Mouse (Mus musculus) neural tube, embryonic 11.5 days (tissue): ENCODE data around the gene Cbx4. TPM values are rescaled to one million over a fixed set of nuclear protein-coding genes. Genes with fewer than 3 reads are reported as not detected.
A peak's percentile ranks its signal among the peaks of the same experiment; 100 is the strongest.

Experiments used
- ATAC-seq: fragments of 200-750 bp; cut with Nextera tagmentation; 2 replicates; pipeline ENCODE4 v1.8.0; 2017; ENCODE audit warnings: moderate number of reproducible peaks, mild to moderate bottlenecking, moderate TSS enrichment, moderate library complexity; ENCODE audit not compliant: insufficient read depth, low FRiP score, low TSS enrichment
- DNase-seq: peaks from one replicate; pipeline ENCODE4 v3.0.0-alpha.2; 2015; ENCODE audit warnings: low spot score
- H3K27ac ChIP-seq: fragments of 300-500 bp; sonication (generic); 2 replicates; pipeline ENCODE4 v1.5.1; 2014; ENCODE audit warnings: low read depth, mild to moderate bottlenecking, low read length
- H3K27me3 ChIP-seq: fragments of 300-500 bp; sonication (generic); 2 replicates; pipeline ENCODE4 v1.6.1; 2014; ENCODE audit warnings: mild to moderate bottlenecking, low read length, mixed read lengths; ENCODE audit not compliant: control insufficient read depth, insufficient read depth
- H3K36me3 ChIP-seq: fragments of 300-500 bp; sonication (generic); 2 replicates; pipeline ENCODE4 v1.6.1; 2014; ENCODE audit warnings: mild to moderate bottlenecking, low read length, moderate library complexity, mixed read lengths; ENCODE audit not compliant: control insufficient read depth, insufficient read depth
- H3K4me1 ChIP-seq: fragments of 300-500 bp; sonication (generic); 2 replicates; pipeline ENCODE4 v1.6.1; 2014; ENCODE audit warnings: low read length, mixed read lengths; ENCODE audit not compliant: control insufficient read depth, insufficient read depth
- H3K4me2 ChIP-seq: fragments of 300-500 bp; sonication (generic); 2 replicates; pipeline ENCODE4 v1.6.1; 2014; ENCODE audit warnings: low read depth, mild to moderate bottlenecking, moderate library complexity
- H3K4me3 ChIP-seq: fragments of 300-500 bp; sonication (generic); 2 replicates; pipeline ENCODE4 v1.5.1; 2014; ENCODE audit warnings: low read depth, low read length
- H3K9ac ChIP-seq: fragments of 300-500 bp; sonication (generic); 2 replicates; pipeline ENCODE4 v1.6.1; 2014; ENCODE audit warnings: mild to moderate bottlenecking, low read length
- H3K9me3 ChIP-seq: fragments of 300-500 bp; sonication (generic); 2 replicates; pipeline ENCODE4 v1.6.1; 2016; ENCODE audit warnings: low read length; ENCODE audit not compliant: control insufficient read depth
- WGBS: fragments of 180-500 bp; shearing (Covaris S2); extraction: QIAGEN DNeasy Blood & Tissue Kit; methylation state at CpG from one replicate; pipeline ENCODE4 v1.1.7; 2014; 5-methylcytosine and 5-hydroxymethylcytosine counted together
- polyA plus RNA-seq: library from polyadenylated mRNA; unstranded; fragments of >200 nt; fragmentation: Nextera tagmentation; extraction: Ambion mirVana; gene quantifications from 2 replicates; pipeline ENCODE4 v1.2.1, GENCODE M21; 2014

Cbx4 gene
- polyA plus RNA-seq, 1 experiment from 2014 or later, result 6.1 TPM

- H3K4me3 ChIP-seq, result no peak overlapping the region
- H3K36me3 ChIP-seq, result no peaks in the 10 kb centered on the region
- no peaks in the 10 kb centered on the region for H3K9me3 ChIP-seq
- WGBS, result 5% methylated on average over 15 of the region's 15 CpGs
- H3K4me1 ChIP-seq, result peaks cover 34% of the 10 kb centered on the region
- H3K4me2 ChIP-seq, result no peak overlapping the region
- no peak overlapping the region for H3K27ac ChIP-seq
- no peak overlapping the region for H3K9ac ChIP-seq
- peaks cover 85% of the 10 kb centered on the region for H3K27me3 ChIP-seq
- ATAC-seq (no peak), DNase-seq (peak; percentile 63)
Observed at GRCm38 (mm10) chr11:119051927-119052660, 33.9 kb downstream of the Cbx4 start.

- DNase-seq (no peak), ATAC-seq (no peak)
- H3K4me1 ChIP-seq, result peaks cover 39% of the 10 kb centered on the region
- no peak overlapping the region for H3K27ac ChIP-seq
- no peak overlapping the region for H3K4me2 ChIP-seq
- H3K36me3 ChIP-seq, result no peaks in the 10 kb centered on the region
- peaks cover 91% of the 10 kb centered on the region for H3K27me3 ChIP-seq
- H3K9me3 ChIP-seq, result no peaks in the 10 kb centered on the region
- H3K9ac ChIP-seq, result no peak overlapping the region
- no peak overlapping the region for H3K4me3 ChIP-seq
Observed at GRCm38 (mm10) chr11:119051426-119051825, 34.6 kb downstream of the Cbx4 start.

DNA sequence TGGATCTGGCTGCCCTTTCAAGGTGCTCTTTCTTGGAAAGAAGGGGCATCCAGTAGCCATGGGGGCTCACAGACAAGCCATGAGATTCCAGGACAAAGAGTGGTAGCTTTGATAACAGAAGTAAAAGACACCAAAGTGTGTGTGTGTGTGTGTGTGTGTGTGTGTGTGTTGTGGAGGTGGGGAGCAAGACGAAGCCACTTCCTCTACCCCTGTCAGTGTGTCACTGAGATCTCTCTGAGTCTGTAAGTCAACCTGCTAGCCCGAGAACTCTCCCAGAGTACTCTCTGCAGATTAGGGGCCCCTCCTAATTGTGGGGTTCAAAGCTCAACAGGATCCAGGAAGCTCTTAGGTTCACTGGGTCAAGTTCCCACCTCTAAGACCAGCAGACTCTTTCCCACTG, 35.7 kb downstream of the Cbx4 start:
- peaks cover 92% of the 10 kb centered on the region for H3K27me3 ChIP-seq
- WGBS, result 0% methylated on average over 2 of the region's 2 CpGs
- no peak overlapping the region for H3K4me2 ChIP-seq
- no peaks in the 10 kb centered on the region for H3K9me3 ChIP-seq
- H3K36me3 ChIP-seq, result no peaks in the 10 kb centered on the region
- peaks cover 39% of the 10 kb centered on the region for H3K4me1 ChIP-seq
- no peak for ATAC-seq
- H3K27ac ChIP-seq, result no peak overlapping the region
- H3K9ac ChIP-seq, result no peak overlapping the region
- H3K4me3 ChIP-seq, result no peak overlapping the region
- DNase-seq, result no peak

GRCm38 (mm10) chr11:119048133-119048510, 37.9 kb downstream of the Cbx4 start:
- Histone ChIP-seq H3K4me1 (peaks cover 29% of the 10 kb centered on the region), H3K27ac (no peak overlapping the region), H3K36me3 (no peaks in the 10 kb centered on the region), H3K27me3 (peaks cover 97% of the 10 kb centered on the region), H3K9me3 (no peaks in the 10 kb centered on the region), H3K9ac (no peak overlapping the region; the same call in 1 of the 2 replicates), H3K4me3 (no peak overlapping the region), H3K4me2 (no peak overlapping the region)
- WGBS, result under 1% methylated on average over 13 of the region's 13 CpGs
- ATAC-seq (peak; percentile 20; the same call in 1 of the 2 replicates), DNase-seq (peak; percentile 53)

GRCm38 (mm10) chr11:119047261-119048132, 38.5 kb downstream of the Cbx4 start:
- peak overlapping the region; percentile 31; the same call in 1 of the 2 replicates for H3K4me3 ChIP-seq
- no peak overlapping the region for H3K9ac ChIP-seq
- peaks cover 22% of the 10 kb centered on the region for H3K4me1 ChIP-seq
- DNase-seq (peak; percentile 68), ATAC-seq (no peak; the same call in 1 of the 2 replicates)
- peaks cover 100% of the 10 kb centered on the region for H3K27me3 ChIP-seq
- peak overlapping the region; percentile 56 for H3K4me2 ChIP-seq
- H3K27ac ChIP-seq, result no peak overlapping the region
- no peaks in the 10 kb centered on the region for H3K36me3 ChIP-seq
- under 1% methylated on average over 42 of the region's 43 CpGs for WGBS
- no peaks in the 10 kb centered on the region for H3K9me3 ChIP-seq

DNA sequence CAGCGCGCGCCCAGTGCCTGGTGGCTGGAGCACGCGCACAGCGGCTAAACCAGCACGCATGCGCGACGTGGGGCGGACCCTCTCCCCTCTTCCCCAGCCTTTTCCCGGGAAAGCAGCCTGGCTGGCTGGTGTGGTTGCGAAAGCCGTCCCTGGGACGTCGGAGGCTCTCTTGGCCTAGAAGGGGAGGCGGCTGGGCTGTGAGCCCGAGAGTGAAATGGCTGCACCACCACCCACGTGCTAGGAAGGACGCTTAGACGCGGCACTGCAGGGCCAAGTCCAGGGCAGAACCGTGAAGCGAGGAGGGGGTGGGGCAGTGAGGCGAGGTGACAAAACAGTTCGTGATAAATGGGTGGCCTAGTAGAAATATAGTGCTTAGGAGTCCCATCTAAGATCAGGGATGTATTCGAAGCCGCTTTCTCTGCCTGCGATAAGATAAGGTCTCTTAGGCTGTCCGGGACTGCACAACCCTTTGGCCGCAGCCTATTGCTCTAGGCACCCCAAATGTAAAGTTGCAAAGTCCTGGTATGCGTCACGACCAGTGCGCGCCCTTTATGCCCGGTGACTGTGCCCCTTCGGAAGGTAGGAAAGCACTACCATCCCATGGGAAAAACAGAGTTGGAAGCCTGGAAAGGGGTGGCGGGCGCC, 39.3 kb downstream of the Cbx4 start:
- peak; percentile 78 for DNase-seq
- Histone ChIP-seq H3K36me3 (no peaks in the 10 kb centered on the region), H3K4me3 (peak overlapping the region; percentile 31), H3K27me3 (peaks cover 100% of the 10 kb centered on the region), H3K4me1 (peaks cover 23% of the 10 kb centered on the region), H3K9me3 (no peaks in the 10 kb centered on the region), H3K9ac (peak overlapping the region; percentile 29; the same call in 1 of the 2 replicates), H3K4me2 (peak overlapping the region; percentile 56), H3K27ac (no peak overlapping the region)
- 1% methylated on average over 39 of the region's 39 CpGs for WGBS
- no peak for ATAC-seq

DNA sequence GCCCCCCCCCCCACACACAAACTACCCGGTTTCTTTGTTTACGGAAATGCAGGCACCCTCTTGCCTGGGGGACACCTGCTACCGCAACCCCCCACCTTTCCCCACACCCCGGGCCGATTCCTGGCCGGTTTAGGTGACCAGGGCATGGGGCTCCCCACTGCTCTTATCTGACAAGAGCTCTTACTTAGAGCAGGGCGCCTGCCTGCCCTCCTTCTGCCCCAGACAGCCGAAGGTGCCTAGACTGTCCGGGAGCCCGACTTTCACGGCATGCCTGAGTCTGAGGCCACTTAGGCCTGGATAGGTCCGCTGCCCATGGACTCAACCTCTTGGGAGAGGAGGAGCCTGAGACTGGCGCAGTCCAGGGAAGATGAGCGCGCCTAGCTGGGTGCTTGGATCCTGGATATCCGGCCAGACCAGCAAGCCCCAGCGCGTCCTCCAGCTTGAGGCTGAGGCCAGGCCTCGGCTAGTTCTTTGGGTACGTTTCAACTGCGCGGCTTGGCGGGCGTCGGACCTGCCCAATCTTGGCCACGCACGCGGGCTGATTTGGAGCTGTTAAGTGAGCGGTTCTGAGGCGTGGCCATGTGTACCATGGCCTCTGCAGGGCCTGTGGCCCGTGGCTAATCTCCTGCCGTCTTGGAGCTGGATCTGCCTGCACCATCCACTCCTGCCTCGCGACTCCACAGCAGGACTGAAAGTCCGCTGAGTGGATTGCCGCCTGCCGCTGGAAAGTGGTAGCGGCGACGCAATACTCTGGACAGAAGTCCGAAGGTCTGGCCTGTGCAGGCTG, 41.3 kb downstream of the Cbx4 start:
- H3K36me3 ChIP-seq, result no peaks in the 10 kb centered on the region
- ATAC-seq (no peak), DNase-seq (peak; percentile 66)
- H3K9ac ChIP-seq, result no peak overlapping the region
- no peak overlapping the region for H3K27ac ChIP-seq
- H3K4me1 ChIP-seq, result peaks cover 34% of the 10 kb centered on the region
- peaks cover 87% of the 10 kb centered on the region for H3K27me3 ChIP-seq
- no peak overlapping the region for H3K4me3 ChIP-seq
- no peak overlapping the region for H3K4me2 ChIP-seq
- H3K9me3 ChIP-seq, result no peaks in the 10 kb centered on the region
- 1% methylated on average over 41 of the region's 41 CpGs for WGBS
